In genomic region chr14:118552901-118553475, GRCm38 (mm10) we compare ENCODE assay signal across 16 mouse cellular contexts.
DNase-seq lines count a peak whose midpoint lies in the region; ATAC-seq lines count a peak whose summit lies in the region.
"Had no signal": no experiment of that assay in that cellular context is flagged by ENCODE, and none has a peak within 500 bp of the region (broad histone marks: within the 10 kb centered on the region; RNA-seq: fewer than 3 reads in every experiment).

No protein-coding gene starts in this region.

- DNase-seq in cerebellum, adult 18-20 months, result peak; percentile 32 to 41
- peak; percentile 28 to 31 for DNase-seq in cerebellum, postnatal 36 days
- DNase-seq in left cerebral cortex, adult 18-20 months (ENCODE audit: low spot score in 2 of 2), result no peak
- no peak for DNase-seq in layer of hippocampus, postnatal 25 days (ENCODE audit: extremely low spot score in 1 of 2, low spot score in 1 of 2)
- no peak for DNase-seq in thymus, adult 18-20 months
- DNase-seq: adrenal gland, postnatal 36 days; gastrocnemius, postnatal 25 days; kidney, postnatal 4 days; lung, embryonic 14.5 days; right cerebral cortex, adult 18-20 months had no signal

- no peaks in the 10 kb centered on the region for H3K27me3 ChIP-seq in megakaryocyte, embryonic 14.5 days (replicated peaks)
- H3K27me3 ChIP-seq: liver, embryonic 12.5 days had no signal

- ATAC-seq in megakaryocyte, adult 5-6 weeks (ENCODE audit: poor library complexity, severe bottlenecking), result no peak
- ATAC-seq: liver, embryonic 12.5 days; midbrain, embryonic 13.5 days had no signal

- H3K4me1 ChIP-seq in megakaryocyte, embryonic 14.5 days, result peaks cover 38% of the 10 kb centered on the region

- H3K36me3 ChIP-seq in megakaryocyte, embryonic 14.5 days (replicated peaks; ENCODE audit: low read length), result peaks cover 7% of the 10 kb centered on the region
- H3K36me3 ChIP-seq: embryonic facial prominence, embryonic 13.5 days; limb, embryonic 10.5 days; liver, embryonic 12.5 days; midbrain, embryonic 13.5 days had no signal

- H3K9me3 ChIP-seq in megakaryocyte, embryonic 14.5 days, result peaks cover 2% of the 10 kb centered on the region; the same call in 1 of the 2 replicates
- H3K9me3 ChIP-seq: embryonic facial prominence, embryonic 13.5 days; limb, embryonic 10.5 days; liver, embryonic 12.5 days; midbrain, embryonic 13.5 days had no signal

- peak overlapping the region; percentile 23 for H3K4me3 ChIP-seq in megakaryocyte, embryonic 14.5 days (replicated peaks)
- H3K4me3 ChIP-seq: embryonic facial prominence, embryonic 13.5 days; limb, embryonic 10.5 days; midbrain, embryonic 13.5 days had no signal

Comparison
In these comparisons a context has a peak if more than half of its experiments do, and no peak if none do; other contexts are left out.
1. DNase-seq: peak in cerebellum, adult 18-20 months (2 of 2) and cerebellum, postnatal 36 days (2 of 2); none in left cerebral cortex, adult 18-20 months (0 of 2), layer of hippocampus, postnatal 25 days (0 of 2) and thymus, adult 18-20 months (0 of 2).